ENCODE assay signal across 26 mouse cellular contexts in the genomic region with DNA sequence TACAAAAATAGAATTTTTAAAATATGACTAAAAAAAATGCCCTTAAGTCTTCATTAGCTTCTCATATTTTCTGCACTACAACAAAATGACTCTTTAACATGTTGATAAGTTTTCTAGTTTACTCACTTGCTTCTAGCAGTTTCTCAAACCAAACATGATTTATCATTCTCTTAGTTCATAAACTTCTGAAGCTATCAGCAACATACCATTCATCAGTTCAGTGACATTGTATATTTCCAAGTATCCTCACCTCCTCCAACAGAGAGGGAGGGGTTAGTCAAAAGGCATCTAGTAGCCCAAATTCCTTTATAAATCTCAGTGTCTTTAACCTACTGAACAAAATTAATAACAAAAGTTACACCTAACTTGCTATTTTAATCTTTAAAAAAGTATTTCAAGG. TPM values are rescaled to one million over a fixed set of nuclear protein-coding genes. Genes with fewer than 3 reads are reported as not detected.
"Had no signal": no experiment of that assay in that cellular context is flagged by ENCODE, and none has a peak within 500 bp of the region (broad histone marks: within the 10 kb centered on the region; RNA-seq: fewer than 3 reads in every experiment).

No protein-coding gene starts in this region.

- H3K27ac ChIP-seq: intestine, embryonic 15.5 days; layer of hippocampus, adult 2 months; limb, embryonic 10.5 days; limb, embryonic 13.5 days; stomach, postnatal 0 days had no signal

- ATAC-seq: intestine, embryonic 15.5 days had no signal

- H3K9me3 ChIP-seq: intestine, embryonic 15.5 days; limb, embryonic 10.5 days; limb, embryonic 13.5 days had no signal

- H3K4me1 ChIP-seq: intestine, embryonic 15.5 days; limb, embryonic 10.5 days; limb, embryonic 13.5 days had no signal

- H3K4me3 ChIP-seq: intestine, embryonic 15.5 days; layer of hippocampus, adult 2 months; limb, embryonic 10.5 days; limb, embryonic 13.5 days had no signal

- H3K9ac ChIP-seq: intestine, embryonic 15.5 days; limb, embryonic 13.5 days; lung, embryonic 14.5 days had no signal

- DNase-seq: kidney, adult 11 months; kidney, adult 9 months; kidney, postnatal 14 days; kidney, postnatal 4 days; layer of hippocampus, adult 9-11 months; lung, embryonic 14.5 days; lung, postnatal 10 days; lung, postnatal 4 days; midbrain, embryonic 14.5 days; thymus, adult 2 months; thymus, postnatal 25 days had no signal

- H3K36me3 ChIP-seq: intestine, embryonic 15.5 days; limb, embryonic 10.5 days; limb, embryonic 13.5 days had no signal

- H3K4me2 ChIP-seq: intestine, embryonic 15.5 days; limb, embryonic 13.5 days; lung, embryonic 14.5 days; midbrain, embryonic 11.5 days had no signal

- H3K27me3 ChIP-seq: intestine, embryonic 15.5 days; limb, embryonic 13.5 days had no signal

RNA-seq across cellular contexts. Expression of a gene that starts 53.0 kb away (rescaled TPM):
- total RNA-seq: layer of hippocampus, postnatal 25 days; left cerebral cortex, adult 18-20 months; liver, adult 2 months; megakaryocyte progenitor cell, adult 5-6 weeks; megakaryocyte-erythroid progenitor cell, adult 5-6 weeks; midbrain, postnatal 0 days had no signal
- polyA plus RNA-seq: intestine, embryonic 15.5 days; kidney, embryonic 16.5 days; liver, adult 2 months; small intestine, adult 2 months; stomach, embryonic 14.5 days; stomach, postnatal 0 days; thymus, adult 2 months had no signal
